8 mouse cellular contexts compared by ENCODE assay signal in the genomic region with DNA sequence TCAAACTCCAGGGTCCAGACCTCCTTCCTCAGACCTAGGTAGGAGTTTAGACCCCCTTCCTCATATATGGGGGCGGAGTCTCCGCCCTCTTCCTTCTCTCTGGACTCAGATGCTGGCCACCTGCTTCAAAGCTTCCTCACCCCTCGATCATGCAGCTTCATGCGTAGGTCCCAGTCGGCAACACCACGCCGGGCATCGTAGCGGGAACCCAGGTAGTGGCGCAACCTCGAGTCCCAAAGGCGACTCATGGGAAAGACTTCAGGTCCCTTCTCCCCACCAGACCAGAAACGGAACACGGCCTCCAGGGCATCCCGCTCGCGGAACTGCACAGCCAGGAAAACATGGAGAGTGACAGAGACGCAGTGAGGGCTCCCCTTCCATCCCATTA. TPM values are rescaled to one million over a fixed set of nuclear protein-coding genes. Genes with fewer than 3 reads are reported as not detected.
DNase-seq lines count a peak whose midpoint lies in the region; ATAC-seq lines count a peak whose summit lies in the region.

No protein-coding gene starts in this region.

- H3K4me3 ChIP-seq in lung, embryonic 15.5 days: no peak overlapping the region
- H3K4me3 ChIP-seq in forebrain, embryonic 12.5 days (replicated peaks): no peak overlapping the region; the same call in 1 of the 2 replicates
- H3K4me3 ChIP-seq in limb, embryonic 15.5 days: peak overlapping the region; percentile 40
- H3K4me3 ChIP-seq in stomach, embryonic 15.5 days (replicated peaks): peak overlapping the region; percentile 35; the same call in 1 of the 2 replicates

- no peaks in the 10 kb centered on the region for H3K27me3 ChIP-seq in lung, embryonic 15.5 days
- H3K27me3 ChIP-seq in forebrain, embryonic 12.5 days: peaks cover 18% of the 10 kb centered on the region
- H3K27me3 ChIP-seq in limb, embryonic 15.5 days: 0 out of 2 replicates have a peak, but pooled peaks cover 4% of the 10 kb centered on the region
- H3K27me3 ChIP-seq in stomach, embryonic 15.5 days (replicated peaks): no peaks in the 10 kb centered on the region

- no peak overlapping the region for H3K9ac ChIP-seq in lung, embryonic 15.5 days
- no peak overlapping the region; the same call in 1 of the 2 replicates for H3K9ac ChIP-seq in forebrain, embryonic 12.5 days
- H3K9ac ChIP-seq in limb, embryonic 15.5 days: no peak overlapping the region
- no peak overlapping the region for H3K9ac ChIP-seq in stomach, embryonic 15.5 days

- H3K27ac ChIP-seq in lung, embryonic 15.5 days: no peak overlapping the region
- H3K27ac ChIP-seq in forebrain, embryonic 12.5 days: no peak overlapping the region
- H3K27ac ChIP-seq in limb, embryonic 15.5 days: no peak overlapping the region
- H3K27ac ChIP-seq in stomach, embryonic 15.5 days: no peak overlapping the region

- peaks cover 15% of the 10 kb centered on the region for H3K4me1 ChIP-seq in lung, embryonic 15.5 days
- peaks cover 21% of the 10 kb centered on the region for H3K4me1 ChIP-seq in forebrain, embryonic 12.5 days
- H3K4me1 ChIP-seq in limb, embryonic 15.5 days: peaks cover 26% of the 10 kb centered on the region
- H3K4me1 ChIP-seq in stomach, embryonic 15.5 days: peaks cover 13% of the 10 kb centered on the region

- DNase-seq in lung, postnatal 36 days: no peak
- no peak for DNase-seq in kidney, postnatal 10 days
- no peak for DNase-seq in frontal cortex, adult 2 months (ENCODE audit: extremely low spot score in 1 of 2, low spot score in 1 of 2)
- no peak for DNase-seq in layer of hippocampus, adult 9-11 months

- peak overlapping the region; percentile 76; the same call in 1 of the 2 replicates for H3K4me2 ChIP-seq in lung, embryonic 15.5 days
- H3K4me2 ChIP-seq in forebrain, embryonic 12.5 days: peak overlapping the region; percentile 44
- peak overlapping the region; percentile 66 for H3K4me2 ChIP-seq in limb, embryonic 15.5 days
- peak overlapping the region; percentile 71; the same call in 1 of the 2 replicates for H3K4me2 ChIP-seq in stomach, embryonic 15.5 days

- H3K36me3 ChIP-seq in lung, embryonic 15.5 days: no peaks in the 10 kb centered on the region
- H3K36me3 ChIP-seq in forebrain, embryonic 12.5 days (replicated peaks): no peaks in the 10 kb centered on the region
- H3K36me3 ChIP-seq in limb, embryonic 15.5 days: no peaks in the 10 kb centered on the region
- no peaks in the 10 kb centered on the region for H3K36me3 ChIP-seq in stomach, embryonic 15.5 days

- no peaks in the 10 kb centered on the region for H3K9me3 ChIP-seq in lung, embryonic 15.5 days
- H3K9me3 ChIP-seq in forebrain, embryonic 12.5 days: no peaks in the 10 kb centered on the region
- H3K9me3 ChIP-seq in limb, embryonic 15.5 days: no peaks in the 10 kb centered on the region
- no peaks in the 10 kb centered on the region for H3K9me3 ChIP-seq in stomach, embryonic 15.5 days

- 46% methylated on average over 18 of the region's 18 CpGs for WGBS in lung, embryonic 15.5 days
- 46% methylated on average over 18 of the region's 18 CpGs for WGBS in forebrain, embryonic 12.5 days
- WGBS in limb, embryonic 15.5 days: 50% methylated on average over 18 of the region's 18 CpGs
- 58% methylated on average over 18 of the region's 18 CpGs for WGBS in stomach, embryonic 15.5 days

- ATAC-seq in lung, embryonic 15.5 days (ENCODE audit: borderline replicate concordance, extremely low read depth, low FRiP score, low TSS enrichment): no peak
- ATAC-seq in forebrain, embryonic 12.5 days (ENCODE audit: low FRiP score): no peak
- no peak for ATAC-seq in limb, embryonic 15.5 days (ENCODE audit: insufficient number of reproducible peaks, low FRiP score, low TSS enrichment, low read depth)
- ATAC-seq in stomach, embryonic 15.5 days (ENCODE audit: insufficient read depth, low FRiP score, low read depth): no peak

RNA-seq across cellular contexts. Expression of gene Tnni3, which starts 3.3 kb away (rescaled TPM):
- polyA plus RNA-seq in lung, embryonic 15.5 days (2015; fragmentation: Nextera tagmentation; extraction: Ambion mirVana): 79.8 and 114 TPM in 2 replicates
- polyA plus RNA-seq in forebrain, embryonic 12.5 days (2016; fragmentation: Nextera tagmentation; extraction: Ambion mirVana): 2.2 and 2.4 TPM in 2 replicates
- polyA plus RNA-seq in limb, embryonic 15.5 days (2015; fragmentation: Nextera tagmentation; extraction: Ambion mirVana): 4.7 and 5.2 TPM in 2 replicates
- 5.4 and 6.4 TPM in 2 replicates for polyA plus RNA-seq in stomach, embryonic 15.5 days (2015; fragmentation: Nextera tagmentation; extraction: Ambion mirVana)
- 8.3 and 12.1 TPM in 2 replicates for polyA plus RNA-seq in frontal cortex, adult 2 months (2012; rRNA removed)

RNA-seq across cellular contexts. Expression of gene Dnaaf3, which starts 5.0 kb away (rescaled TPM):
- 2.9 and 3.2 TPM in 2 replicates for polyA plus RNA-seq in lung, embryonic 15.5 days (2015; fragmentation: Nextera tagmentation; extraction: Ambion mirVana)
- 1.7 and 2.9 TPM in 2 replicates for polyA plus RNA-seq in forebrain, embryonic 12.5 days (2016; fragmentation: Nextera tagmentation; extraction: Ambion mirVana)
- polyA plus RNA-seq in limb, embryonic 15.5 days (2015; fragmentation: Nextera tagmentation; extraction: Ambion mirVana): 1.8 and 3.0 TPM in 2 replicates
- 1.3 and 1.7 TPM in 2 replicates for polyA plus RNA-seq in stomach, embryonic 15.5 days (2015; fragmentation: Nextera tagmentation; extraction: Ambion mirVana)
- polyA plus RNA-seq in frontal cortex, adult 2 months (2012; rRNA removed): 1.4 and 1.6 TPM in 2 replicates

RNA-seq across cellular contexts. Expression of gene Tnnt1, which starts 11.1 kb away (rescaled TPM):
- 13.4 and 23.1 TPM in 2 replicates for polyA plus RNA-seq in lung, embryonic 15.5 days (2015; fragmentation: Nextera tagmentation; extraction: Ambion mirVana)
- 5.6 and 8.3 TPM in 2 replicates for polyA plus RNA-seq in forebrain, embryonic 12.5 days (2016; fragmentation: Nextera tagmentation; extraction: Ambion mirVana)
- polyA plus RNA-seq in limb, embryonic 15.5 days (2015; fragmentation: Nextera tagmentation; extraction: Ambion mirVana): 229 and 541 TPM in 2 replicates
- polyA plus RNA-seq in stomach, embryonic 15.5 days (2015; fragmentation: Nextera tagmentation; extraction: Ambion mirVana): 25.5 and 33.1 TPM in 2 replicates
- polyA plus RNA-seq in frontal cortex, adult 2 months (2012; rRNA removed): 10.7 and 12.6 TPM in 2 replicates

RNA-seq across cellular contexts. Expression of gene Syt5, which starts 20.0 kb away (rescaled TPM):
- 4.8 and 5.7 TPM in 2 replicates for polyA plus RNA-seq in lung, embryonic 15.5 days (2015; fragmentation: Nextera tagmentation; extraction: Ambion mirVana)
- polyA plus RNA-seq in forebrain, embryonic 12.5 days (2016; fragmentation: Nextera tagmentation; extraction: Ambion mirVana): 34.6 and 35.2 TPM in 2 replicates
- 3.8 and 4.7 TPM in 2 replicates for polyA plus RNA-seq in limb, embryonic 15.5 days (2015; fragmentation: Nextera tagmentation; extraction: Ambion mirVana)
- polyA plus RNA-seq in stomach, embryonic 15.5 days (2015; fragmentation: Nextera tagmentation; extraction: Ambion mirVana): 7.4 and 7.9 TPM in 2 replicates
- polyA plus RNA-seq in frontal cortex, adult 2 months (2012; rRNA removed): 185 and 235 TPM in 2 replicates

RNA-seq across cellular contexts. Expression of gene Ppp1r12c, which starts 25.8 kb away (rescaled TPM):
- polyA plus RNA-seq in lung, embryonic 15.5 days (2015; fragmentation: Nextera tagmentation; extraction: Ambion mirVana): 41.6 and 49.0 TPM in 2 replicates
- 54.6 and 59.7 TPM in 2 replicates for polyA plus RNA-seq in forebrain, embryonic 12.5 days (2016; fragmentation: Nextera tagmentation; extraction: Ambion mirVana)
- 35.9 and 46.8 TPM in 2 replicates for polyA plus RNA-seq in limb, embryonic 15.5 days (2015; fragmentation: Nextera tagmentation; extraction: Ambion mirVana)
- 51.7 and 53.6 TPM in 2 replicates for polyA plus RNA-seq in stomach, embryonic 15.5 days (2015; fragmentation: Nextera tagmentation; extraction: Ambion mirVana)
- 102 and 135 TPM in 2 replicates for polyA plus RNA-seq in frontal cortex, adult 2 months (2012; rRNA removed)

Comparison
In these comparisons a context has a peak if more than half of its experiments do, and no peak if none do; other contexts are left out.
1. H3K4me3 ChIP-seq: peak in limb, embryonic 15.5 days (single experiment) and stomach, embryonic 15.5 days (single experiment); none in lung, embryonic 15.5 days (single experiment) and forebrain, embryonic 12.5 days (single experiment).
2. Peak in every context shown above with its lines, with median percentiles within 50 percentile points of each other: H3K4me2 ChIP-seq.